In genomic region chr11:31899166-31899565, GRCm38 (mm10) we compare ENCODE assay signal across 23 mouse cellular contexts. TPM values are rescaled to one million over a fixed set of nuclear protein-coding genes. Genes with fewer than 3 reads are reported as not detected.
DNase-seq lines count a peak whose midpoint lies in the region; ATAC-seq and TF ChIP-seq lines count a peak whose summit lies in the region.
"Had no signal": no experiment of that assay in that cellular context is flagged by ENCODE, and none has a peak within 500 bp of the region (broad histone marks: within the 10 kb centered on the region; RNA-seq: fewer than 3 reads in every experiment).

No protein-coding gene starts in this region.

- no peak overlapping the region for H3K4me3 ChIP-seq in heart, embryonic 13.5 days
- H3K4me3 ChIP-seq in liver, embryonic 13.5 days (replicated peaks), result no peak overlapping the region
- no peak overlapping the region for H3K4me3 ChIP-seq in liver, postnatal 0 days (ENCODE audit: low read depth, low read length)
- no peak overlapping the region for H3K4me3 ChIP-seq in heart, embryonic 16.5 days (ENCODE audit: low read length)
- H3K4me3 ChIP-seq: layer of hippocampus, adult 2 months; limb, embryonic 15.5 days had no signal

- no peaks in the 10 kb centered on the region for H3K9me3 ChIP-seq in heart, embryonic 13.5 days
- no peaks in the 10 kb centered on the region for H3K9me3 ChIP-seq in liver, embryonic 13.5 days (replicated peaks)
- H3K9me3 ChIP-seq in liver, postnatal 0 days (ENCODE audit: low read length), result no peaks in the 10 kb centered on the region
- no peaks in the 10 kb centered on the region for H3K9me3 ChIP-seq in heart, embryonic 16.5 days (replicated peaks; ENCODE audit: control insufficient read depth, low read length)
- H3K9me3 ChIP-seq: limb, embryonic 15.5 days had no signal

- 0 out of 2 replicates have a peak, but pooled peaks cover 4% of the 10 kb centered on the region for H3K36me3 ChIP-seq in heart, embryonic 13.5 days
- H3K36me3 ChIP-seq in liver, embryonic 13.5 days, result peaks cover 76% of the 10 kb centered on the region
- peaks cover 39% of the 10 kb centered on the region for H3K36me3 ChIP-seq in liver, postnatal 0 days (replicated peaks; ENCODE audit: insufficient read depth, low read length)
- no peaks in the 10 kb centered on the region for H3K36me3 ChIP-seq in heart, embryonic 16.5 days (ENCODE audit: control insufficient read depth, insufficient read depth)
- H3K36me3 ChIP-seq: limb, embryonic 15.5 days had no signal

- ATAC-seq in heart, embryonic 13.5 days (ENCODE audit: extremely low read depth, insufficient number of reproducible peaks, low FRiP score, low TSS enrichment), result no peak
- 0 out of 2 replicates have a peak, but pooled peaks have one; percentile 12 for ATAC-seq in liver, embryonic 13.5 days (ENCODE audit: low read depth)
- ATAC-seq in liver, postnatal 0 days, result no peak
- ATAC-seq in heart, embryonic 16.5 days (replicated peaks; ENCODE audit: extremely low read depth, insufficient read depth, low FRiP score), result no peak
- 0 out of 2 replicates have a peak, but pooled peaks have one; percentile 34 for ATAC-seq in megakaryocyte-erythroid progenitor cell, adult 5-6 weeks (replicated peaks; ENCODE audit: low FRiP score, low TSS enrichment, poor library complexity, severe bottlenecking)
- ATAC-seq: activated CD4-positive, CD25-positive, alpha-beta regulatory T cell, adult 4 months; forebrain, embryonic 16.5 days; lung, postnatal 0 days; midbrain, embryonic 16.5 days had no signal

- no peak for DNase-seq in heart, postnatal 14 days
- DNase-seq in liver, embryonic 13.5 days, result no peak
- DNase-seq in liver, postnatal 0 days, result no peak
- DNase-seq in layer of hippocampus, adult 8-10 months (ENCODE audit: low spot score in 2 of 2), result no peak
- DNase-seq: adrenal gland, postnatal 25 days; cerebellum, adult 18-20 months; cerebellum, postnatal 25 days; embryo, embryonic 11 days; kidney, adult 11 months; right cerebral cortex, postnatal 14 days; spleen, adult 18-20 months; thymus, postnatal 36 days had no signal

- peak overlapping the region; percentile 74 for H3K27ac ChIP-seq in heart, embryonic 13.5 days (replicated peaks)
- H3K27ac ChIP-seq in liver, embryonic 13.5 days, result 0 out of 2 replicates have a peak overlapping the region, but pooled peaks have one; percentile 35
- no peak overlapping the region for H3K27ac ChIP-seq in liver, postnatal 0 days (ENCODE audit: low read depth)
- peak overlapping the region; percentile 26 for H3K27ac ChIP-seq in heart, embryonic 16.5 days (ENCODE audit: low read length)
- H3K27ac ChIP-seq: hindbrain, embryonic 14.5 days; kidney, postnatal 0 days; layer of hippocampus, adult 2 months; limb, embryonic 15.5 days had no signal

- H3K27me3 ChIP-seq in heart, embryonic 13.5 days (replicated peaks), result no peaks in the 10 kb centered on the region
- H3K27me3 ChIP-seq in liver, embryonic 13.5 days, result no peaks in the 10 kb centered on the region
- no peaks in the 10 kb centered on the region for H3K27me3 ChIP-seq in liver, postnatal 0 days (ENCODE audit: insufficient read depth, low read length)
- H3K27me3 ChIP-seq in heart, embryonic 16.5 days (ENCODE audit: control insufficient read depth, insufficient read depth, low read length), result no peaks in the 10 kb centered on the region
- H3K27me3 ChIP-seq: limb, embryonic 15.5 days had no signal

- no peak overlapping the region for H3K4me2 ChIP-seq in heart, embryonic 13.5 days
- H3K4me2 ChIP-seq in liver, embryonic 13.5 days, result no peak overlapping the region
- no peak overlapping the region for H3K4me2 ChIP-seq in liver, postnatal 0 days (ENCODE audit: low read depth, low read length)
- no peak overlapping the region for H3K4me2 ChIP-seq in heart, embryonic 16.5 days (ENCODE audit: low read depth, low read length)
- H3K4me2 ChIP-seq: hindbrain, embryonic 14.5 days; limb, embryonic 15.5 days had no signal

- H3K4me1 ChIP-seq in heart, embryonic 13.5 days, result peaks cover 87% of the 10 kb centered on the region
- peaks cover 85% of the 10 kb centered on the region for H3K4me1 ChIP-seq in liver, embryonic 13.5 days (replicated peaks)
- peaks cover 38% of the 10 kb centered on the region for H3K4me1 ChIP-seq in liver, postnatal 0 days (ENCODE audit: insufficient read depth)
- peaks cover 48% of the 10 kb centered on the region for H3K4me1 ChIP-seq in heart, embryonic 16.5 days (ENCODE audit: control insufficient read depth, insufficient read depth, low read length)
- H3K4me1 ChIP-seq: limb, embryonic 15.5 days had no signal

- intact Hi-C loops in heart, postnatal 14 days (cut with DNase I), result loop anchor here (2.0 kb wide), 1 partner anchor 16 kb away; no protein-coding TSS in a partner anchor

- TF ChIP-seq EP300 in liver, postnatal 0 days (IDR thresholded peaks at IDR 0.05; ENCODE audit: low read depth), result no peak

- no peak for TF ChIP-seq CTCF in liver, postnatal 0 days (IDR thresholded peaks at IDR 0.05; ENCODE audit: low read depth)

- no peak overlapping the region for H3K9ac ChIP-seq in heart, embryonic 13.5 days
- no peak overlapping the region for H3K9ac ChIP-seq in liver, embryonic 13.5 days
- H3K9ac ChIP-seq in liver, postnatal 0 days (replicated peaks), result no peak overlapping the region
- H3K9ac ChIP-seq in heart, embryonic 16.5 days (ENCODE audit: low read length), result no peak overlapping the region
- H3K9ac ChIP-seq: hindbrain, embryonic 14.5 days; limb, embryonic 15.5 days had no signal

RNA-seq across cellular contexts. Expression of gene Cpeb4, which starts 27.2 kb away (rescaled TPM):
- 6.2 and 6.7 TPM in 2 replicates for polyA plus RNA-seq in heart, embryonic 13.5 days (2015; fragmentation: Nextera tagmentation; extraction: Ambion mirVana)
- total RNA-seq in heart, postnatal 14 days (2021), result 10 to 100 TPM; 82.8 to 94.9 TPM
- 14.3 and 21.6 TPM in 2 replicates for polyA plus RNA-seq in liver, embryonic 13.5 days (2015; fragmentation: Nextera tagmentation; extraction: Ambion mirVana)
- 7.0 and 10.0 TPM in 2 replicates for polyA plus RNA-seq in liver, postnatal 0 days (2015; fragmentation: Nextera tagmentation; extraction: Ambion mirVana)
- polyA plus RNA-seq in heart, embryonic 16.5 days (2015; fragmentation: Nextera tagmentation; extraction: Ambion mirVana), result 5.9 and 7.3 TPM in 2 replicates
- 9.9 and 10.2 TPM in 2 replicates for total RNA-seq in megakaryocyte-erythroid progenitor cell, adult 5-6 weeks (2014; fragmentation: Nextera tagmentation)
- total RNA-seq in megakaryocyte-erythroid progenitor cell, adult 5-6 weeks (2017), result 8.7 and 13.2 TPM in 2 replicates
- 100 to 1,000 TPM; 129 to 159 (median 149) TPM for total RNA-seq in layer of hippocampus, adult 8-10 months (2022)

Comparison
In these comparisons a context has a peak if more than half of its experiments do, and no peak if none do; other contexts are left out.
1. ATAC-seq: peak in liver, embryonic 13.5 days (single experiment) and megakaryocyte-erythroid progenitor cell, adult 5-6 weeks (single experiment); none in heart, embryonic 13.5 days (single experiment), liver, postnatal 0 days (single experiment) and heart, embryonic 16.5 days (single experiment).